Mouse (Mus musculus) hindbrain, embryonic 15.5 days (tissue): ENCODE data around the gene Mtrf1. TPM values are rescaled to one million over a fixed set of nuclear protein-coding genes. Genes with fewer than 3 reads are reported as not detected.
A peak's percentile ranks its signal among the peaks of the same experiment; 100 is the strongest.

ENCODE experiments used
- ATAC-seq: fragments of 200-750 bp; cut with Nextera tagmentation; 2 replicates; pipeline ENCODE4 v1.8.0; 2017; ENCODE audit warnings: low read depth, moderate number of reproducible peaks, moderate TSS enrichment; ENCODE audit not compliant: low FRiP score
- H3K27ac ChIP-seq: fragments of 300-500 bp; sonication (generic); replicated peaks from 2 replicates; pipeline ENCODE4 v1.5.1; 2015; ENCODE audit warnings: mild to moderate bottlenecking, inconsistent platforms
- H3K27me3 ChIP-seq: fragments of 300-500 bp; sonication (generic); 2 replicates; pipeline ENCODE4 v1.6.1; 2015; ENCODE audit warnings: control low read depth, inconsistent platforms
- H3K36me3 ChIP-seq: fragments of 300-500 bp; sonication (generic); 2 replicates; pipeline ENCODE4 v1.6.1; 2015; ENCODE audit warnings: control low read depth, inconsistent platforms
- H3K4me1 ChIP-seq: fragments of 300-500 bp; sonication (generic); replicated peaks from 2 replicates; pipeline ENCODE4 v1.6.1; 2015; ENCODE audit warnings: control low read depth, inconsistent platforms
- H3K4me2 ChIP-seq: fragments of 300-500 bp; sonication (generic); 2 replicates; pipeline ENCODE4 v1.6.1; 2015; ENCODE audit warnings: moderate library complexity, mild to moderate bottlenecking, inconsistent platforms
- H3K4me3 ChIP-seq: fragments of 300-500 bp; sonication (generic); 2 replicates; pipeline ENCODE4 v1.5.1; 2015; ENCODE audit warnings: mild to moderate bottlenecking, inconsistent platforms
- H3K9ac ChIP-seq: fragments of 300-500 bp; sonication (generic); 2 replicates; pipeline ENCODE4 v1.6.1; 2015; ENCODE audit warnings: inconsistent platforms
- H3K9me3 ChIP-seq: fragments of 300-500 bp; sonication (generic); 2 replicates; pipeline ENCODE4 v1.6.1; 2016; ENCODE audit warnings: control low read depth, inconsistent platforms
- WGBS: fragments of 180-500 bp; shearing (Covaris S2); methylation state at CpG from one replicate; pipeline ENCODE4 v1.1.7; 2015; 5-methylcytosine and 5-hydroxymethylcytosine counted together
- polyA plus RNA-seq: library from polyadenylated mRNA; unstranded; fragments of >200 nt; fragmentation: Nextera tagmentation; extraction: Ambion mirVana; gene quantifications from 2 replicates; pipeline ENCODE4 v1.2.1, GENCODE M21; 2015

Gene Mtrf1
- polyA plus RNA-seq: 10.9 and 11.1 TPM in 2 replicates

- Histone ChIP-seq H3K9ac (peak within 1 kb of the TSS; percentile 65), H3K4me2 (peak within 1 kb of the TSS; percentile 75), H3K27ac (peak within 1 kb of the TSS; percentile 97), H3K4me3 (peak within 1 kb of the TSS; percentile 71), H3K36me3 (peaks cover 12% of the 10 kb centered on the region; the same call in 1 of the 2 replicates), H3K4me1 (peaks cover 7% of the 10 kb centered on the region), H3K9me3 (no peaks in the 10 kb centered on the region), H3K27me3 (no peaks in the 10 kb centered on the region)
- WGBS: 20% methylated on average over 23 of the region's 23 CpGs
- peak; percentile 96 for ATAC-seq
Observed at GRCm38 (mm10) chr14:79397321-79398122, at the start of gene Mtrf1. Gene Mtrf1, plus strand, starts transcription at chr14:79397772.

GRCm38 (mm10) chr14:79358055-79358454, 39.5 kb upstream of the Mtrf1 start:
- Histone ChIP-seq H3K4me3 (no peak overlapping the region), H3K36me3 (peaks cover 19% of the 10 kb centered on the region), H3K9ac (no peak overlapping the region), H3K9me3 (no peaks in the 10 kb centered on the region), H3K4me1 (no peaks in the 10 kb centered on the region), H3K27me3 (no peaks in the 10 kb centered on the region), H3K4me2 (no peak overlapping the region), H3K27ac (no peak overlapping the region)
- no peak for ATAC-seq
- 97% methylated on average over 2 of the region's 2 CpGs for WGBS

GRCm38 (mm10) chr14:79377041-79377440, 20.5 kb upstream of the Mtrf1 start:
- Histone ChIP-seq H3K27ac (no peak overlapping the region), H3K9me3 (no peaks in the 10 kb centered on the region), H3K36me3 (peaks cover 9% of the 10 kb centered on the region; the same call in 1 of the 2 replicates), H3K4me1 (no peaks in the 10 kb centered on the region), H3K27me3 (no peaks in the 10 kb centered on the region), H3K4me3 (no peak overlapping the region), H3K9ac (no peak overlapping the region), H3K4me2 (no peak overlapping the region)
- no peak for ATAC-seq

- no peak overlapping the region for H3K4me2 ChIP-seq
- H3K36me3 ChIP-seq: 0 out of 2 replicates have a peak, but pooled peaks cover 9% of the 10 kb centered on the region
- H3K9ac ChIP-seq: no peak overlapping the region
- no peaks in the 10 kb centered on the region for H3K27me3 ChIP-seq
- H3K27ac ChIP-seq: no peak overlapping the region
- no peak overlapping the region for H3K4me3 ChIP-seq
- ATAC-seq: no peak
- H3K4me1 ChIP-seq: no peaks in the 10 kb centered on the region
- no peaks in the 10 kb centered on the region for H3K9me3 ChIP-seq
- 91% methylated on average over 7 of the region's 7 CpGs for WGBS
Observed at GRCm38 (mm10) chr14:79383120-79383519, 14.5 kb upstream of the Mtrf1 start.

- no peak overlapping the region for H3K4me3 ChIP-seq
- peaks cover 14% of the 10 kb centered on the region for H3K4me1 ChIP-seq
- no peak for ATAC-seq
- no peaks in the 10 kb centered on the region for H3K27me3 ChIP-seq
- no peak overlapping the region for H3K4me2 ChIP-seq
- H3K36me3 ChIP-seq: 0 out of 2 replicates have a peak, but pooled peaks cover under 1% of the 10 kb centered on the region
- WGBS: 96% methylated on average over 3 of the region's 3 CpGs
- H3K9me3 ChIP-seq: no peaks in the 10 kb centered on the region
- no peak overlapping the region for H3K9ac ChIP-seq
- no peak overlapping the region for H3K27ac ChIP-seq
Observed at GRCm38 (mm10) chr14:79388304-79388703, 9.3 kb upstream of the Mtrf1 start.

GRCm38 (mm10) chr14:79389438-79390264, 7.9 kb upstream of the Mtrf1 start:
- WGBS: 2% methylated on average over 16 of the region's 16 CpGs
- Histone ChIP-seq H3K36me3 (no peaks in the 10 kb centered on the region), H3K9ac (peak overlapping the region; percentile 74), H3K4me3 (peak overlapping the region; percentile 80), H3K27ac (peak overlapping the region; percentile 94), H3K9me3 (no peaks in the 10 kb centered on the region), H3K4me2 (peak overlapping the region; percentile 84), H3K27me3 (no peaks in the 10 kb centered on the region), H3K4me1 (peaks cover 14% of the 10 kb centered on the region)
- peak; percentile 1; the same call in 1 of the 2 replicates for ATAC-seq

GRCm38 (mm10) chr14:79390265-79390926, 7.2 kb upstream of the Mtrf1 start, which contains the start of gene Naa16:
Gene Naa16, minus strand, starts transcription at chr14:79390778.
- WGBS: under 1% methylated on average over 71 of the region's 71 CpGs

GRCm38 (mm10) chr14:79393289-79393688, 4.3 kb upstream of the Mtrf1 start:
- H3K4me1 ChIP-seq: peaks cover 17% of the 10 kb centered on the region
- no peaks in the 10 kb centered on the region for H3K27me3 ChIP-seq
- no peak for ATAC-seq
- 74% methylated on average over 1 of the region's 1 CpGs for WGBS
- H3K4me2 ChIP-seq: no peak overlapping the region
- no peaks in the 10 kb centered on the region for H3K36me3 ChIP-seq
- no peak overlapping the region for H3K9ac ChIP-seq
- H3K27ac ChIP-seq: no peak overlapping the region
- H3K9me3 ChIP-seq: no peaks in the 10 kb centered on the region
- no peak overlapping the region for H3K4me3 ChIP-seq

More at GRCm38 (mm10) chr14:79390265-79390926, 7.2 kb upstream of the Mtrf1 start, which contains the start of gene Naa16:
- H3K9me3 ChIP-seq: no peaks in the 10 kb centered on the region
- H3K9ac ChIP-seq: peak within 1 kb of the TSS; percentile 74
- H3K36me3 ChIP-seq: no peaks in the 10 kb centered on the region
- peak within 1 kb of the TSS; percentile 94 for H3K27ac ChIP-seq
- H3K27me3 ChIP-seq: no peaks in the 10 kb centered on the region
- peak within 1 kb of the TSS; percentile 84 for H3K4me2 ChIP-seq
- H3K4me3 ChIP-seq: peak within 1 kb of the TSS; percentile 80
- peaks cover 14% of the 10 kb centered on the region for H3K4me1 ChIP-seq
- peak; percentile 98 for ATAC-seq

GRCm38 (mm10) chr14:79394564-79394963, 3.0 kb upstream of the Mtrf1 start:
- Histone ChIP-seq H3K27me3 (no peaks in the 10 kb centered on the region), H3K9me3 (no peaks in the 10 kb centered on the region), H3K27ac (no peak overlapping the region), H3K4me3 (no peak overlapping the region), H3K9ac (no peak overlapping the region), H3K4me2 (no peak overlapping the region), H3K4me1 (peaks cover 10% of the 10 kb centered on the region), H3K36me3 (no peaks in the 10 kb centered on the region)
- no peak for ATAC-seq

- Histone ChIP-seq H3K36me3 (peaks cover 11% of the 10 kb centered on the region), H3K9ac (no peak overlapping the region), H3K4me3 (no peak overlapping the region), H3K4me1 (no peaks in the 10 kb centered on the region), H3K27ac (no peak overlapping the region), H3K4me2 (no peak overlapping the region), H3K27me3 (no peaks in the 10 kb centered on the region), H3K9me3 (no peaks in the 10 kb centered on the region)
- WGBS: 87% methylated on average over 2 of the region's 2 CpGs
- ATAC-seq: no peak
Observed at GRCm38 (mm10) chr14:79407641-79408040, 10.1 kb downstream of the Mtrf1 start.

- no peak overlapping the region for H3K9ac ChIP-seq
- ATAC-seq: no peak
- 95% methylated on average over 6 of the region's 6 CpGs for WGBS
Observed at GRCm38 (mm10) chr14:79409278-79409830, 11.8 kb downstream of the Mtrf1 start.

More at GRCm38 (mm10) chr14:79409278-79409830, 11.8 kb downstream of the Mtrf1 start:
- Histone ChIP-seq H3K4me1 (no peaks in the 10 kb centered on the region), H3K27me3 (no peaks in the 10 kb centered on the region), H3K27ac (no peak overlapping the region), H3K4me2 (no peak overlapping the region), H3K9me3 (no peaks in the 10 kb centered on the region), H3K4me3 (no peak overlapping the region), H3K36me3 (peaks cover 9% of the 10 kb centered on the region)
